ENCODE assay signal across 8 mouse cellular contexts in genomic region chr5:149079018-149079757, GRCm38 (mm10).
DNase-seq lines count a peak whose midpoint lies in the region; ATAC-seq lines count a peak whose summit lies in the region.

No protein-coding gene starts in this region.

- peak overlapping the region; percentile 48 for H3K27ac ChIP-seq in kidney, embryonic 15.5 days

- 23% methylated on average over 18 of the region's 18 CpGs for WGBS in kidney, embryonic 15.5 days

- no peaks in the 10 kb centered on the region for H3K27me3 ChIP-seq in kidney, embryonic 15.5 days

- peak overlapping the region; percentile 17; the same call in 1 of the 2 replicates for H3K9ac ChIP-seq in kidney, embryonic 15.5 days

- H3K4me3 ChIP-seq in kidney, embryonic 15.5 days (replicated peaks) = no peak overlapping the region

- H3K4me2 ChIP-seq in kidney, embryonic 15.5 days = peak overlapping the region; percentile 48

- peak; percentile 14 for DNase-seq in kidney, adult 11 months
- DNase-seq in kidney, adult 9 months = no peak
- peak; percentile 30 for DNase-seq in embryo, embryonic 9.5 days (ENCODE audit: extremely low spot score)
- peak; percentile 56 for DNase-seq in lung, postnatal 10 days
- peak; percentile 17 for DNase-seq in yolk sac, embryonic 10.5 days (ENCODE audit: low spot score)
- no peak for DNase-seq in cerebellum, postnatal 36 days
- DNase-seq in ovary, adult 18-20 months (ENCODE audit: low spot score) = no peak

- no peaks in the 10 kb centered on the region for H3K36me3 ChIP-seq in kidney, embryonic 15.5 days

- H3K9me3 ChIP-seq in kidney, embryonic 15.5 days (replicated peaks) = no peaks in the 10 kb centered on the region

- peaks cover 12% of the 10 kb centered on the region for H3K4me1 ChIP-seq in kidney, embryonic 15.5 days

- peak; percentile 36; the same call in 1 of the 2 replicates for ATAC-seq in kidney, embryonic 15.5 days (replicated peaks; ENCODE audit: low FRiP score)

Comparison
In these comparisons a context has a peak if more than half of its experiments do, and no peak if none do; other contexts are left out.
1. DNase-seq: peak in kidney, adult 11 months (single experiment), embryo, embryonic 9.5 days (single experiment), lung, postnatal 10 days (single experiment) and yolk sac, embryonic 10.5 days (single experiment); none in kidney, adult 9 months (single experiment), cerebellum, postnatal 36 days (0 of 2) and ovary, adult 18-20 months (single experiment).